Mouse (Mus musculus) forebrain, embryonic 15.5 days (tissue): ENCODE measurements around the gene 3110082I17Rik. TPM values are rescaled to one million over a fixed set of nuclear protein-coding genes. Genes with fewer than 3 reads are reported as not detected.

ENCODE experiments used
- ATAC-seq: fragments of 200-750 bp; cut with Nextera tagmentation; replicated peaks from 2 replicates; pipeline ENCODE4 v1.8.0; 2017; ENCODE audit warnings: mild to moderate bottlenecking, moderate TSS enrichment, moderate library complexity
- H3K27ac ChIP-seq: fragments of 300-500 bp; sonication (generic); replicated peaks from 2 replicates; pipeline ENCODE4 v1.5.1; 2015; ENCODE audit warnings: mild to moderate bottlenecking, inconsistent platforms
- H3K27me3 ChIP-seq: fragments of 300-500 bp; sonication (generic); 2 replicates; pipeline ENCODE4 v1.6.1; 2015; ENCODE audit warnings: inconsistent platforms
- H3K36me3 ChIP-seq: fragments of 300-500 bp; sonication (generic); 2 replicates; pipeline ENCODE4 v1.6.1; 2015; ENCODE audit warnings: mild to moderate bottlenecking, inconsistent platforms
- H3K4me1 ChIP-seq: fragments of 300-500 bp; sonication (generic); 2 replicates; pipeline ENCODE4 v1.6.1; 2015; ENCODE audit warnings: inconsistent platforms
- H3K4me2 ChIP-seq: fragments of 300-500 bp; sonication (generic); replicated peaks from 2 replicates; pipeline ENCODE4 v1.6.1; 2015; ENCODE audit warnings: mild to moderate bottlenecking, inconsistent platforms
- H3K4me3 ChIP-seq: fragments of 300-500 bp; sonication (generic); 2 replicates; pipeline ENCODE4 v1.5.1; 2015; ENCODE audit warnings: mild to moderate bottlenecking, inconsistent platforms
- H3K9ac ChIP-seq: fragments of 300-500 bp; sonication (generic); replicated peaks from 2 replicates; pipeline ENCODE4 v1.6.1; 2015; ENCODE audit warnings: mild to moderate bottlenecking, inconsistent platforms
- H3K9me3 ChIP-seq: fragments of 300-500 bp; sonication (generic); 2 replicates; pipeline ENCODE4 v1.6.1; 2016; ENCODE audit warnings: inconsistent platforms
- WGBS: fragments of 180-500 bp; shearing (Covaris S2); methylation state at CpG from one replicate; pipeline ENCODE4 v1.1.7; 2015; ENCODE audit warnings: mixed read lengths; 5-methylcytosine and 5-hydroxymethylcytosine counted together
- polyA plus RNA-seq: library from polyadenylated mRNA; unstranded; fragments of >200 nt; fragmentation: Nextera tagmentation; extraction: Ambion mirVana; gene quantifications from 2 replicates; pipeline ENCODE4 v1.2.1, GENCODE M21; 2015

3110082I17Rik gene
- polyA plus RNA-seq, result 20.4 and 21.0 TPM in 2 replicates

DNA sequence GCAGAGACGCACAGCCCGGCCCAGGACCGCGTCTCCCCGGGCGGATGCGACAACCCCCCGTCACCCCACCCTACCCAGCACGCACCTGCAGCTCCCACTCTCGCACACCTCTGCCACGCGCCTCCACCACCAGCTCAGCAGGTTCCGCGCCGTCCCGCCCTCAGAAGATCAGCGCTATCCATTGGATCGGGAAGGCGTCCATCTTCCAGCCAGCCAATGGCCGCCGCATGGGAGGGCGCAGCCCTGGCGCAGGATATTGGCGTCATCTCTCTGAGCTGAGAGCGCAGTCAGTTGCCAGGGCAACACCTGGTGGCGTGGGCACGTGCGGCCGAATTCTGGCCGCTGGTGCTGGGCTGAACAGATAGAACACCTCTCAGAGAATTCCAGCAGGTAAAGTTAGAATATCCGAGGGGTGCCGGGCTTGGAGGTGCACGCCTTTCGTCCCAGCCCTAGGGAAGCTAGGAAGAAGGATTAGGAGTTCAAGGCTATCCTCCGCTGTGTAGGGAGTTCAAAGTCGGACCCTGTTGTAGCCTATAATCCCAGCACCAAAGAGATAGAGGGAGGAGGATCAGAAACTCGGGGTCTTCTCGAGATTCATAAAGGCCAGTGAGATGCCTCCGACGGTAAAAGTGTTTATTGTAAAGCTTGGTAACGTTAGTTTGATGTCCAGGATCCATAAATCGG lies at the start of gene 3110082I17Rik:
TSS of gene 3110082I17Rik (minus strand) at position 144 of the 684 bp plus-strand sequence.
- H3K36me3 ChIP-seq, result no peaks in the 10 kb centered on the region
- no peaks in the 10 kb centered on the region for H3K27me3 ChIP-seq
- H3K27ac ChIP-seq, result no peak within 1 kb of the TSS
- peak within 1 kb of the TSS; percentile 87 for H3K4me3 ChIP-seq
- WGBS, result 2% methylated on average over 42 of the region's 42 CpGs
- H3K9ac ChIP-seq, result peak within 1 kb of the TSS; percentile 64
- H3K4me2 ChIP-seq, result peak within 1 kb of the TSS; percentile 79
- ATAC-seq, result peak; percentile 99
- no peaks in the 10 kb centered on the region for H3K9me3 ChIP-seq
- H3K4me1 ChIP-seq, result peaks cover 18% of the 10 kb centered on the region

DNA sequence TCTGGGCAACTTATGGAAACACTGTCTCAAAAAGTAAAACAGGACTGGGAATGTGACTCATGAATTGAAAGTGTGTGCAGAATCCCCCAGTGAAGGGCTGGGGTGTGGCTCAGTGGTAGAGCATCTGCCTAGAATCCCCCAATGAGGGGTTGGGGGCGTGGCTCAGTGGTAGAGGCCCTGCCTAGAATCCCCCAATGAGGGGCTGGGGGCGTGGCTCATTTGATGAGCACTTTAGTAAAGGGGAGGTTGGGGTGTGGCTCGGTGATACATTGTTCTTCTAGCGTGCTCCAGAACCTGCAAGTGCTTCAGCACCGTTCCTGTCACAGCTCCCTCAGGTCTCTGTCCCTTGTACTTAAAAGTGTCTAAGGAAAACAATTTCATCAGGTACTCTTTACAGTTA lies 45.9 kb upstream of the 3110082I17Rik start:
- H3K4me2 ChIP-seq, result no peak overlapping the region
- no peaks in the 10 kb centered on the region for H3K36me3 ChIP-seq
- H3K27me3 ChIP-seq, result peaks cover 40% of the 10 kb centered on the region
- ATAC-seq, result no peak
- no peak overlapping the region for H3K4me3 ChIP-seq
- no peak overlapping the region for H3K9ac ChIP-seq
- H3K9me3 ChIP-seq, result no peaks in the 10 kb centered on the region
- 16% methylated on average over 5 of the region's 5 CpGs for WGBS
- no peak overlapping the region for H3K27ac ChIP-seq
- H3K4me1 ChIP-seq, result no peaks in the 10 kb centered on the region

DNA sequence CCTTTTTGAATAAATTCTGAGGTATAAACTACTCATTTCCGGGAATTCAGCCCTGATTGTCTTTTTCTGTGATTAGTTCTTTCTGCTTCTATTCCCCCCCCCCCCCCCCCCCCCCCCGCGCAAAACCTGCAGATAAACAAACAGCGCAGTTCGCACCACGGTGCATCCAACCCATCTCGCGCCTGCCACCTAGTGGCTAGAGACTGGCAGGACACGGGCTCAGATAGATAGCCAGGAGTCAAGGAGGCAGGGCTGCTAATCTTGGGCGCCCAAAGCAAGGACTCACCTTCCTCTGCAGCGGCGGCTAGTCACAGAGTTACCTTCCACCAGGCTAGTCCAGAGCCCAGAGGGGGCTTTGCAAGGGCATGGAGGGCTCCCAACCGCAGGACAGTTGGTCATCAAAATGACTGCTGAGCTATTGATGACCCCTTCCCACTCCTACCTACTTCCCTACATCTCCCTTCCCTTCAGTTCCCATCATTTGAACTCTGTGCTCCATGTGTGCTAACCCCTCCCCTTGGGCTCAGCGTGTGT lies 44.8 kb upstream of the 3110082I17Rik start:
- ATAC-seq, result no peak
- no peak overlapping the region for H3K4me2 ChIP-seq
- H3K36me3 ChIP-seq, result no peaks in the 10 kb centered on the region
- no peak overlapping the region for H3K27ac ChIP-seq
- 3% methylated on average over 13 of the region's 14 CpGs for WGBS
- no peaks in the 10 kb centered on the region for H3K9me3 ChIP-seq
- H3K27me3 ChIP-seq, result peaks cover 29% of the 10 kb centered on the region
- H3K9ac ChIP-seq, result no peak overlapping the region
- no peak overlapping the region for H3K4me3 ChIP-seq
- no peaks in the 10 kb centered on the region for H3K4me1 ChIP-seq

GRCm38 (mm10) chr5:139502281-139502680 lies 42.0 kb upstream of the 3110082I17Rik start:
- Histone ChIP-seq H3K9me3 (no peaks in the 10 kb centered on the region), H3K4me3 (no peak overlapping the region), H3K4me1 (no peaks in the 10 kb centered on the region), H3K4me2 (no peak overlapping the region), H3K9ac (no peak overlapping the region), H3K27me3 (peaks cover 14% of the 10 kb centered on the region), H3K36me3 (no peaks in the 10 kb centered on the region), H3K27ac (no peak overlapping the region)
- 81% methylated on average over 14 of the region's 14 CpGs for WGBS
- ATAC-seq, result no peak

DNA sequence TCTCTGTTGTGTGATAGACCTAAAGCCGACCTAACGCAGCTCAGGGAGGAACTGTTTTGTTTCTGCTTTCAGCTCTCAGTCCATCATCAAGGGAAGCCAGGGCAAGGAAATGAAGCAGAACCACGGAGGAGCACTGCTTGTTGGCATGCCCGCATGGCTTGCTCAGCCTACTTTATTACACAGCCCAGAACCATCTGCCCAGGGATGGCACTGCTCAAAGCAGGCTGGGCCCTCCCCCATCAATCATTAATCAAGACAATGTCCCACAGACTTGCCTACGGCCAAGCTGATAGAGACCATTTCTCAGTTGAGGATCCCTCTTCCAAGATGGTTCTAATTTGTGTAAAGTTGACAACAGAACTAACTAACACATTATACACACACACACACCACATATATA lies 38.5 kb upstream of the 3110082I17Rik start:
- Histone ChIP-seq H3K4me3 (no peak overlapping the region), H3K27me3 (no peaks in the 10 kb centered on the region), H3K27ac (no peak overlapping the region), H3K4me2 (no peak overlapping the region), H3K36me3 (no peaks in the 10 kb centered on the region), H3K9ac (no peak overlapping the region), H3K4me1 (no peaks in the 10 kb centered on the region), H3K9me3 (no peaks in the 10 kb centered on the region)
- 69% methylated on average over 5 of the region's 5 CpGs for WGBS
- ATAC-seq, result no peak

GRCm38 (mm10) chr5:139496939-139497338 lies 36.6 kb upstream of the 3110082I17Rik start:
- Histone ChIP-seq H3K4me1 (no peaks in the 10 kb centered on the region), H3K9me3 (no peaks in the 10 kb centered on the region), H3K4me3 (no peak overlapping the region), H3K27me3 (no peaks in the 10 kb centered on the region), H3K9ac (no peak overlapping the region), H3K4me2 (no peak overlapping the region), H3K27ac (no peak overlapping the region), H3K36me3 (no peaks in the 10 kb centered on the region)
- no peak for ATAC-seq
- WGBS, result 53% methylated on average over 5 of the region's 5 CpGs

DNA sequence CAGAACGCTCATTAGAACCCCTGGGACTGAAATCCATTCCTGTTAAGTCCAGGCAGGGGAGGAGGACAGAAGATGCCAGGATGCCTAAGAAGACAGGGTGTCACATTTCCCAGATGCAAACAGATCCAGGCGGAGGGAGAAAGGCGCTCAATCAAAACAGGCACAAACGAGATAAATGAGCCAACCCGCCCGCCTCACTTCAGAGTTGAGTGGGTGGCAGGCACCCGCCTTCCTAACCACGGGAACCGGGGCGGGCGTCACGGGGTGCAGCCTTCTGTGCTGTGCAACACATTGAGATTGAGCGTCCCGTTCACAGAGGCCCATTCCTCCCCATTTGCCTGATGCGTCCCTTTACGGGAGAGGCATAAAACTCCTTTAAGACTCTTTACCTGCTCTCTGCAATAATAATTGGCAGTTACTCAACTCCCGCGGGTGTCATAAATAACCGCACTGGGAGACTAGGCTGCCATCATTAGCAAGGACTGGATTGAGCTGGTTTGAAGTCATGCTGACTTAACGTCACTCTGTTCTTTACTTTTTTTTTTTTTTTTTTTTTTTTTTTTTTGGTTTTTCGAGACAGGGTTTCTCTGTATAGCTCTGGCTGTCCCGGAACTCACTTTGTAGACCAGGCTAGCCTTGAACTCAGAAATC lies 34.8 kb upstream of the 3110082I17Rik start:
- no peak overlapping the region for H3K27ac ChIP-seq
- no peak overlapping the region for H3K4me3 ChIP-seq
- ATAC-seq, result no peak
- 66% methylated on average over 22 of the region's 22 CpGs for WGBS
- no peaks in the 10 kb centered on the region for H3K9me3 ChIP-seq
- H3K36me3 ChIP-seq, result no peaks in the 10 kb centered on the region
- H3K4me1 ChIP-seq, result no peaks in the 10 kb centered on the region
- no peaks in the 10 kb centered on the region for H3K27me3 ChIP-seq
- no peak overlapping the region for H3K4me2 ChIP-seq
- no peak overlapping the region for H3K9ac ChIP-seq

GRCm38 (mm10) chr5:139493690-139494089 lies 33.4 kb upstream of the 3110082I17Rik start:
- WGBS, result 54% methylated on average over 5 of the region's 5 CpGs
- Histone ChIP-seq H3K4me3 (no peak overlapping the region), H3K27me3 (no peaks in the 10 kb centered on the region), H3K9me3 (no peaks in the 10 kb centered on the region), H3K27ac (no peak overlapping the region), H3K9ac (no peak overlapping the region), H3K4me1 (no peaks in the 10 kb centered on the region), H3K4me2 (no peak overlapping the region), H3K36me3 (no peaks in the 10 kb centered on the region)
- no peak for ATAC-seq

GRCm38 (mm10) chr5:139491348-139491747 lies 31.0 kb upstream of the 3110082I17Rik start:
- Histone ChIP-seq H3K4me2 (no peak overlapping the region), H3K9ac (no peak overlapping the region), H3K36me3 (no peaks in the 10 kb centered on the region), H3K4me1 (no peaks in the 10 kb centered on the region), H3K4me3 (no peak overlapping the region), H3K9me3 (no peaks in the 10 kb centered on the region), H3K27me3 (no peaks in the 10 kb centered on the region), H3K27ac (no peak overlapping the region)
- 58% methylated on average over 8 of the region's 8 CpGs for WGBS
- ATAC-seq, result no peak

GRCm38 (mm10) chr5:139490131-139490530 lies 29.8 kb upstream of the 3110082I17Rik start:
- WGBS, result 82% methylated on average over 11 of the region's 11 CpGs
- Histone ChIP-seq H3K4me2 (no peak overlapping the region), H3K27me3 (no peaks in the 10 kb centered on the region), H3K4me1 (no peaks in the 10 kb centered on the region), H3K9ac (no peak overlapping the region), H3K4me3 (no peak overlapping the region), H3K36me3 (no peaks in the 10 kb centered on the region), H3K9me3 (no peaks in the 10 kb centered on the region), H3K27ac (no peak overlapping the region)
- ATAC-seq, result no peak

- peak within 1 kb of the TSS; percentile 83 for H3K9ac ChIP-seq
- peaks cover 16% of the 10 kb centered on the region for H3K4me1 ChIP-seq
- peak within 1 kb of the TSS; percentile 67 for H3K27ac ChIP-seq
- peaks cover 24% of the 10 kb centered on the region for H3K36me3 ChIP-seq
- WGBS, result under 1% methylated on average over 42 of the region's 42 CpGs
- ATAC-seq, result peak; percentile 97
- H3K4me3 ChIP-seq, result peak within 1 kb of the TSS; percentile 84
- peak within 1 kb of the TSS; percentile 71 for H3K4me2 ChIP-seq
- H3K27me3 ChIP-seq, result no peaks in the 10 kb centered on the region
- H3K9me3 ChIP-seq, result no peaks in the 10 kb centered on the region
Observed at GRCm38 (mm10) chr5:139484185-139484814, 24.0 kb upstream of the 3110082I17Rik start, which contains the start of gene Zfand2a. TSS of gene Zfand2a (minus strand) at chr5:139484549.
